Mouse (Mus musculus) thymus, postnatal 4 days (tissue): ENCODE measurements around the gene Ankrd55.
A peak's percentile ranks its signal among the peaks of the same experiment; 100 is the strongest.

Experiments
- DNase-seq: peaks from one replicate; pipeline ENCODE4 v3.0.0; 2021

Gene Ankrd55

DNA sequence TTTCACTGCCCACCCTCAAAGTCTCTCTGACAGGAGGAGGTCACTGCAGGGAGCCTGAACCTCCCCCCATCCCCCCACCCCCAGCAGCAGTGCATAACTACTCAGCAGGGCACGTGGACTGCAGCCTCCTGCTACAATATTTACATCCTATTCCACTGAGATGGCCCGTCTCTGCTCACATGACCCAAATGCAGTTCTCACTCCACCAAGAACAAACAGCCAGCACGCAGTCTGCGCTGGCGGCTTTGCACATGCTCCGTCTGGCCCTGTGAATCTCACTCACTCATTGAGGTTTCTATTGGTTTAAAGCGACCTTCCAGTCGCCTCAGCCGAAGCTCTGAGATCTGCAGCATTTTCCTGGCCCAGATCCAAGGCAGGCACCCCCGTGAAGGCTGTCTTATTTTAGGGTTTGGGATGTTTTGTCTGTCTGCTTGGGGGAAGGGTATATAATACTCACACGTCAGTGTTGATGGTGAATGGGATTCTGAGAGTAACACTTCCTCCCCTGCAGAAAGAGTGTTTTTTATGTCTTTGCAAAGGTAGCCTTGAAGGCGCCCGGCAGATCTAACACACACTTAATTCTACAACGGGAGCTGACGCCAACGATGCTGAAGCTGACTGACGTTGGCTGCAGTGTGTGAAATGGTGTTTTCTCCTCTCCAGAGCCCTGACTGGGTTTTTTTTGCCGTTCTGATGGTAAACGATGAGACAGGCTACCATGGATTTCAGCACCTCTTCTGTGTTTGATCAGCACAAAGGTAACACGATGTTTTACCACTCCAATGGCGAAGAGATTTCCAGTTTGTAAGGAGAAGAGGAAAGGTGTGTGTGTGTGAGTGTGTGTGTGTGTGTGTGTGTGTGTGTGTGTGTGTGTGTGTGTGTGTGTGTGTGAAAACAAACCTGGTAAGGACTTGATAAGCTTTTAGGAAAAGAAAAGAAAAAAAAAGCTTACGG is at the start of gene Ankrd55:
Ankrd55 (plus strand) TSS at position 227 of the 954 bp plus-strand sequence.
- DNase-seq = peak; percentile 71

DNA sequence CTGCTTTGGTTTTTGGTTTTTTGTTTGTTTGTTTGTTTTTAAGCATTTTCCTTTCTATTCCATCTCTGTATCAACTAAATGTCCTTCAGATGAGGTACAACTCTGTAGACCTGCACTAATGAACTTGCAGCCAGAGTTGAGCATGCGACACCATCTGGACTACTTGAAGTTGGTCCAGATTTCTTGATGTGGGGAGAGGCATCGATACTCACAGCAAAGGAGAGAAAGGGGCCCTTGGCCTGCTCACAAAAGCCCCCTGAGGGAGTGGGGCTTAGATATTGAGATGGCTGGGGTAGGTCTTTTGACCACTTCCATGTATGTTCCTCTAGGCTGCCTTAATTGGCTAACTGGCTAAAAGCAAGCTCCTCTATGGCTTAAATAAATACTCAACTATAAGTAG is 49.0 kb upstream of the Ankrd55 start:
- DNase-seq = no peak

DNA sequence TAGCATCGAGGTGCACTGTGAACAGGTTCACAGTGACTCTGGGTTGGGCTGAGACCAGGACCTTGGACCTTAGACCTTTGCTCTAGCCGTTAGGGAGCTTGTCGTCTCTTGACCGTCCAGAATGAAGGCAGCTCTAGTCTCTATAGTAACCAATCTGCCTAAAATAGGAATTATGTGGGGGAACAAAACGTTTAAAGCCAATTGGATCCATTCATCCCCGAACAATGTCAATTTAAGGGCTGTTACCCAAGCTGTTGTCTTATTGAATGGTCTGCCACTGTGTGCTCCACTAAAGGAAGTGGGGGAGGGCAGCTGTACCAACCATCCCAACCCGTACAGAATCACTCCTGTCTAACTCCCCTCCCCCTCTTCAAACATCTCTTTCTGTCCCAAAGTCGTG is 46.8 kb upstream of the Ankrd55 start:
- no peak for DNase-seq

DNA sequence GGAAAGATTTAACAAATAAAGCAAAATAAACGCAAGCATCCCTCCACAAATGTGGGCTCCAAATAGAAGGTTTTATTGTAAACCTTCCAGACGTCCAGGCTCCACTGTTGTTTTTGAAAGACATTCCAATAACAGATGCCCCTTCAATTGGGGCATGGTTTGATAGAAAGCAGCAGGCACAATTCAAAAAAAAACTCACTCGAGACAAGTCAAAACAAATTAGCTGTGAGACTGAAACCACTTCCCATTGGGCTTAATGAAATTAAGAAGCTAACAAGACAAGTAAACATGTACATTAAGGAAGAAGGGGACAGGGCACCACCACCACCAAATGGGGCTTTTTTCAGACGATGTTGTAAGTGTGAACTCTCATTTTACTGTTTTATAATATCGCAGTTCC is 43.1 kb upstream of the Ankrd55 start:
- no peak for DNase-seq

DNA sequence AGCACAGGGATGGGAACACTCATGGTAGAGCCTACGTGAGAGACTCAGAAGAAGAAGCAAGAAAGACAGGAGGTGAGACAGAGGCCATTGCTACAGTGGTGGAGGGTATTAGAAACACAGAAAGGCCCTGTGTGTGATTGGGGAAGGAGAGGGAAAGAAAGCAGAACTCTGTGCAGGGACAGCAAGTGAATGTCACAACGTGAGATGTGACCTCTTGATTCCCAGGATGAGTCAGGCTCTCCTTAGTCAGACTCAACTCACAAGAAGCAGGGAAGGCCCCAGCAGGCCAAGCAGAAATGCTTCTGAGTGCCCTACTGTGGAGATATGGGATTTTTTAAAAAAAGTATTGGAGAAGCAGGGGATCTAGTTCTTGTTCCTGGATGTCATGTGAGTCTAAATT is 36.8 kb upstream of the Ankrd55 start:
- no peak for DNase-seq

DNA sequence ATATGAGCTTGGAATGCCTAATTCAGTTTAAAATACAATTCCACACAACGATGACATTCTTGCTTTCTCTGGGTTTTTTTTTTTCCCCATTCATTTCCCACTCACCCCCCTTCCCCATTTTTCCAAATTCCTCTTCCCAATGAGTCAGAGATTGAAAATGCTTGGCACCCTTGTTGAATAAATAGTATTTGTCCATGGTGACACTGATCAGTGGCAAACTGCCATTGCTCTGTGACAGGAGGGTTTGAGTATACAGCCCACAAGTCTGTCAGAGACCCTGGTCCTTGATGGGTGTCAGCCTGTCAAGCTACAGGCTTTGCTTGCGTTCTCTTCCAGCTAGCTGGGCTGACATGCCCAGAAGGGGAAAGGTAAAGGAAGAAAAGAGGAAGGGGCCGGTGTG is 36.2 kb upstream of the Ankrd55 start:
- no peak for DNase-seq

DNA sequence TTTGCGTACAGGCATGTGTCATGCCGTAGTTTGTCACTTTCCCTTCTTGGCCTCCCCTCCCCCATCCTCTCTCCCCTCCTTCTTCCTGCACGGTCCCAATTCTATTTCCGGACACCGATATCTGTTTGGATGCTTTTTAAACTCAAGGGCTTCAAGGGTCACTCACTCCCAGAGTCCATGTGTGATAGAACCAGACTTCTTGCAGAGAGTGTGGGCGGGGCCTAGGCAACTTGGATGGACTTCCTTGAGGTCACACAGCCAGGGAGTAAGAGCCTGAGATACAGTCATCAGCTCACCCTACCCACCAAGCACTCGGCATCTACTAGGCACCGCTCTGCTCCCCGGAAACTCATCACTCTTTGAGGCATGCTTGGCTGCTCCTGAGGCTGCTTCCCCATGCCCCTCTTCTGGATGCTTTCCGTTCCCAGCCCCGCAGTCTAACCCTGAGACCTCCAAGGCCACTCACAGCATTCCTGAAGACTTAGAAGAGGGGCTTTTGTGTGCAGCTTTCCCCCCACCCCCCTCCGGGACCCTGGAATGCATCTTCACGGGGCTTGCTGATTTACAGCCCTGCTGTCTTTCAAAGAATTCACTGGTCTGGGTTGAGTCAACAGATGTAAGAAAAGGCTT is 35.1 kb upstream of the Ankrd55 start:
- no peak for DNase-seq

DNA sequence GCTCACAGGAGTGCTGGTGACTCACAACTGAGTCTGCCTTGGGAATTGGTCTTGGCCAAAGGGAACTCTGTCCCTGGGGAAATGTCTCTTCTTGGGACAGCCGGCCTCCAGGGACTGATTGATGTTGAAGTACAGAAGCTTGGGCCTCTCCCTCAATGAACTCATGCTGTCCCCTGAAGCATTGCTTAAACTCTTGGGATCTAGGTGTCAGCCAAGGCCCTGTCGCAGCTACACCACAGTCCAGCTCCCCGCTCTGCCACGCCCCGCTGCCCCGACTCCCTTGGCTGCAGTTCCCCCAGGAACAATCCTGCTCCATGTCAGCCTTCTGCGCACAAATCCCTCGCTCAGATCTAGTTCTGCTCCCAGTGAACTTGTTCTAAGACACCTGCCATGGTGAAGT is 34.1 kb upstream of the Ankrd55 start:
- no peak for DNase-seq

DNA sequence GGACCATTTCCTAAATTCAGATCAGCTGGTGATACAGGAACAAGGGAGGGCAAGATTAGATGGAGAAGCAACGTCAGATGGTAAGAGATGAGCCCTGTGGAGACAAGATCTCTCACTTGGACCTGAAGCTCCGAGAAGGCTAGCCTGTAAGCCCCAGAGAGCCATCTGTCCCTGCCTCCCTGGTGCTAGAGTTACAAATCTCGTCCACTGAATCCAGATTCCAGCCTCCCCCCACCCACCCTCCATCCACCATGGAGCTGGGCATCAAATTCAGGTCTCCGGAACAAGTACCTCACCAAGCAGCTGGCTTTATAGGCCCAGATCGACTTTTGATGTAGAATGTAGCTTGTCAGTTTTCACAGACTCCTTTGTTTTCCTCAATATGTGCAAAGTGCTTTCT is 32.4 kb upstream of the Ankrd55 start:
- no peak for DNase-seq

DNA sequence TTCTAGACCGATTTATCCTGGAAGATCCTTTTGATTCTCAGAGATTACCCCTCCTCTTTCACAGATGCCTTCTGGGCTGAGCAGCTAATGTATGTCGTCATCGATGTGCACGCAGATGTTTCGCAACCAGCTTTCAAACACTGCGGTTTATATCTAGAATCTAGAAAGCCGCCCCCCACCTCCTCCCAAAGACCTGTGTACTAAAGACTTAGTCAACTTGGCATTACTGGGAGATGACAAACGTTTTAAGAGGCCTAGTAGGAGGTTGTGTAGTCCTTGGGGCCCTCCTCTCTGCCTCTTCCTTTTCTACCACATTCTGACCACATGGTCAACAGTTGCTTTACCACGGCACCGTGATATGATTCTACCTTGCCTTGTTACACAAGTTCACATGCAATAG is 29.8 kb upstream of the Ankrd55 start:
- peak; percentile 52 for DNase-seq

DNA sequence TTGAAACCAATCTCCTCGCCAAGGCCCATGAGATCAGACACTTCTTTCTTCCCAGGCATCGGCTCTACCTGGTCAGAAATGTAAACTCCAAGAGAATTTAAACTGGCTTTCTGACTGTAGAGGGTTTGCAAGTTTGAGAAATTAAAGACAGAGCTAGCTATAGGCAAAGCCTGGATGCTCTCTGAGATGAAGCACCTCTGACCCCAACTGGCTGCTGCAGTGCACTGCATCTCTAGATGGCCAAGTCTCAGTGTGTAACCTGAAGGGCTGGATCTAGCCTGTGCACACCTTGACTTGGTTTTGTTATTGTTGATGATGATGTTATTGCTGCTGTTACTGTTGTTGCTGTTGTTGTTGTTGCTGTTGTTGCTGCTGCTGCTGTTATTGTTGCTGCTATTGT is 28.9 kb upstream of the Ankrd55 start:
- DNase-seq = peak; percentile 83

DNA sequence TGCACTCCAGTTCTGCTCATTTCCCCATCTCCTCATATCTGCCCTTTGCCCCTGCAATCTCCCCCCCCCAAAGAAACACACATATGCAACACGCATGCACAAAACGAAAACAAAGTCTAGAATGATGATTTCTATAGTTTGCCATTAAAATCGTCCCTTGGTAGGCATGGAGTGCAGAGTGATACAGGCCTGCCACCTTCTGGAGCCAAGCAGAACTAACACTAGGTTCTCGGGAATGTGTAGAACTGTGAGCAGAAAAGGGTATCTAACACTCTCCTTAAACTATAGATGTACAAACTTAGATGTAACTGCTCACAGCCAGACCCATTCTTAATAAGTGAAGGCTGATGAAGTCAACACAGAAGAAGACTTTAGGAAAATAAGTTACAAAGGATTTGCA is 23.6 kb upstream of the Ankrd55 start:
- DNase-seq = peak; percentile 69

DNA sequence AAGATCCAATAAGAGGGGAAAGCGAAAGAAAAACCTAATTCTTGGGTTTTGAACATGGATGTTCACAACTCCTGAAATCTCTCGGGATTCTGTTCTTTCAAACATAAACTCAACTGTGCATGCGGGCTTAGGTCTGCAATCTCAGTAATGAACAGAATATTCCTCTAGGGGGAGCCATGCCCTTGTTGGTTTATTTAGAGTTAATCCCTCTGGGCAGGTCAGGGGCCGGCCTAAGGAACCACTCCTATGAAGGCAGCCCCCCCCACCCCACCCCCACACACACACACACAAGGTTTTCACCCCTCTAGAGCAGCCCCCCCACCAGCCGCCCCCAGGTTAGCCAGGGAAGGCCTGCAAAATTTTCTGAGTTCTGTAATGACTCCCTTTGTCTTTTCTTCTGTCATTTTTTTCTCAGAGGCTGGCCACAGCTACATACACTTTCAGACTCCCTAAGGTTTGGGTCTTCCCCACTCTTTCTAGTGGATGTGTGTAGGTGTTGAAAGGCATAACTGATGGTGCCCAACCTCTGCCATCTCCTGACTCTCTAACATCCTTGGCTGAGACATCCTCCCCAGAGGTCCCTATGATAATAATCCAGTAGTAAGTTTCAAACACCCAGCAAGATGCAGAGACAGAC is 16.2 kb upstream of the Ankrd55 start:
- peak; percentile 41 for DNase-seq

DNA sequence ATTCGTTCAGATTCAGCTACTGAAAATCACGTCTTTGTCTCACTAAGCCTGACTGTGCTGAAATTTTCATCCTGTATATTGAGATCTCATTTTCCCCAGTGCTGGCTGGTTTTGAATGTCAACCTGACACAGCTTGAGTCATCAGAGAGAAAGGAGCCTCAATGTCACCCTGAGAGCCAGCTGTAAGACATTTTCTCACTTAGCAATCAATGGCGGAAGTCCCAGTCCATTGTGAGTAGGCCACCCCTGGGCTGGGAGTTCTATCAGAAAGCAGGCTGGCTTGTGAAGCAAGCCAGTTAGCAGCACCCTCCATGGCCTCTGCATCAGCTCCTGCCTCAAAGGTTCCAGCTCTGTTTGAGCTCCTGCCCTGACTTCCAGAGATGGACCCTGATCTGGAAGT is 13.6 kb upstream of the Ankrd55 start:
- no peak for DNase-seq

DNA sequence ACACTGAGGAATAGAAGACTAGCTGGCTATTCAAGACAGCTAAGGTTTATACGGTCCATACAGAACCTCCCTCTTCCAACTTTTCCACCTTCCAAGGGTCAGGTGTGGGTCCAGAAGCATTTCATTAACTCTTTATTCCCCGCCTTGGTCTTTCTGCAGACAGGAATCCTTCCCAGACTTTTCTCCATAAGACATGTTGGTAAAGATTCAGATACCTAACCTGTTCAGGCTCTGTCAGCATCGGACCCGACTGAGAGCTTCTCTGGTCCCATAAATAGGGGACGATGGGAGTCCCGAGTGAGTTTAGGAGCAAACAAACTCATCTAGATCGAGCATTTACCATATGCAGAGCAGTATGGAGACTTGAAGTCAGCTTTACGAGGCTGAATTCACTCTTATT is 12.3 kb upstream of the Ankrd55 start:
- DNase-seq = no peak

DNA sequence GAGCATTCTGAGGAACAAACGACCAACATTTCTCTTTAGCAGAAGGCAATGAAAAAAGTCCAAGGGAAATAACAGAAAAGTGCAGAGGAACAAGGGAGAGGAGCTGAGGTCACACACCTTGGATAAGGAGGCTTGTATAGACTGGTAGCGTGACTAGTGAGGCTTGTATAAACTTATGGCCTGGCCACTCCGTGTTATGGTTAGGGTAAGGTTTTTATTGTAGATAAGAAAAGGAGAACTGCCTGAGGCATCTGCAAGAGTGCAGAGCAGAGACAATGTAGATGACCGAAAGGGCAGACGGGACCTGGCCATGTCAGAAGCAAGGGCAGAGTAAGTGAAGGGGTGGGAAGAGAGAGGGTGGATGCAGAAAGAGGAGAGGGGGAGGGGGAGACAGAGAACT is 10.7 kb upstream of the Ankrd55 start:
- DNase-seq = no peak

DNA sequence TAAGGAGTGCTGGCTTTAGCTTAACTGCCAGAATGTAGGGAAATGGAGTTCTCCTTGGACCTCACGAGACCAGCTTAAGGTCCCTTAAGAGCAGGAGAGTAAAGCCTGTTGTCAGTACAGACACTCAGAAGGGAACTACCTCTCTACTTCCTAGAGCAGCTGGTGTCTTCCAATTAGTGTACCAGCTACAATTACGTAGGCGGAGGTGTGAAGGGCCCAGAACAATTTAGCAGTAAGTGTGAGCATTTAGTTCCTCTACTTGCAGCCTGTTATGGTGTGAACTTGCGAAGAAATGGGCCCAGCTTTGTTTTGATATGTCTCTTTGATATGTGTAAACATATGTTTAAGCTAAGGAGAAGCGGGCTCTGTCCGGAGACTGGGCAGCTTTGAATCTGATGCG is 10.0 kb upstream of the Ankrd55 start:
- no peak for DNase-seq

DNA sequence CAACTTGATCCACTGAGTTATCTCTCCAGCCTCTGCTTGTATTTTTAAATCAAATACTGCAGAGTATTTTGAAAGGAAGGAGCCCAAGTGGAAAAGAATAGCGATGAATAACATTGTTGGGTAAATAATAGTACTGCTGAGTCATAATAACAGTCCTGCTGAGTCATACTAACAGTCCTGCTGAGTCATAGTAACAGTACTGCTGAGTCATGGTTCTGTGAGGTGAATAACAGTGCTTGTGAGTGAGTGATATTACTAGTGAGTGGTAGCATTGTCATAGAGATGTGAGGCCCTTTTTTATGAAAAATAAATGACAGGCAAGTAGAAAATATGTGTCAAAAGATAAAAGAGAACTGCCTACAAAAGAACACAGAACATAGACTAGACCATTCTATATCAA is 1.1 kb upstream of the Ankrd55 start:
- no peak for DNase-seq

DNA sequence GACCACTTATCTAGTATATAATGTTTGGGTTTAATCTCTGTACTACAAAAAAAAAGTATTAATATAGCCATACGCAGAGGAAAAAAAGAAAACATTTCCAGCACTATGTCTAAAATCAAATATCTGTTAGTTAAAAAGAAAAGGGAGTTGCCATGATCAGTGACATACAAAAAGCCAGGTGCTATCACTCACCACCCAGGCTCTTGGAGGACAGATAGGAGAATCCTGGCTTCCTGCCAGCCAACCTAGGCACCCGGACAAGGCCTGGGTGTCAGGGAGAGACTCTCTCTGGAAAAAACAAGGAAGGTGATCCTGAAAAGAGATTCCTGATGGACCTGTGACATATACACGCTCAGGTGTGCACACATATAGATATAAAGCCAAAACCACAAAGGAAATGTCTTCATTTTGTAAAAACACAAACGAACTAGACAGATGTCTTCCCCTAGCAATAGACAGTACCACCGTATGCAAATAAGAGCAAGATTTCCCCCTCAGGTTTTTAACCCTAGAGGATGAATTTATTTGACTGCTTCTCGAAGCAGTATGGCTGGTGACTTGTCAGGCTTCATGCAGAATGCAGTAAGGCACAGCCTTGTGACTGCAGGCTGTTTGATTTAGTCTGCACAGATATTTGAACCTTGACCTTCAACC is 553 bp upstream of the Ankrd55 start:
- DNase-seq = peak; percentile 48

DNA sequence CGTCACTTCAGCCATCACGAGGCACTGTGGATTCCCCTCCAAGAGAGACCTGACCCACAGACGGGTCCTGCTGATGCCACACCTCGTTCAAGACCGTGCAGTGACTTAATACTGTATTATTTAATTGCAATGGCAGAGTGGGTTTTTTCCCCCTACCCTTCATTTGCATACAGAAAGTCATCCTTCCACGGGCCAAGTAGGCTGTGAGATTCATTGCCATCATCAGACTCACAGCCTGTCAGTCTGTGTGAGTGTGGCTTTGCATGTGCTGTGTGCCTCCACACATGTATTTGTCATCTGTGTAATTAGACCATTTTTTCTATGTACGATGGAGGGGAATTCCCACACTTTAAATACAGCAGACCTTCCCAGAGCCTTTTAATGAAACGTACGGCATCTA is 1.1 kb downstream of the Ankrd55 start:
- DNase-seq = no peak

DNA sequence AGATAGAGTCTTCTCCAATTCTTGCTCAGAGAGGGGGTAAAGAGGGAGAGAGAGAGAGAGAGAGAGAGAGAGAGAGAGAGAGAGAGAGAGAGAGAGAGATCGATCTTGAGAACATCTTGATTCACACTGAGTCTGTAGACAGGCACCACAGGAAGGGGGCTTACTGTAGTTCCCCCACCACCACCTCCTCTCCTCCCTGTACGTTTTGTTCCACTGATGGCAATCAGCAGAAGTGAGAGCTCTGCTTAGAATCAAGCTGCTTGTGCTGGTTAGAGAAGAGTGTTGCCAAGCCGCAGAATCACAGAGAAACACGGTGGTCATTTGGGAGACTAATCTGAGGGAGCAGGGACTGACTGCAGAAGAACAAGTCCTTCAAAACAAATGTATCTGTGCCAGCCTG is 1.7 kb downstream of the Ankrd55 start:
- no peak for DNase-seq

DNA sequence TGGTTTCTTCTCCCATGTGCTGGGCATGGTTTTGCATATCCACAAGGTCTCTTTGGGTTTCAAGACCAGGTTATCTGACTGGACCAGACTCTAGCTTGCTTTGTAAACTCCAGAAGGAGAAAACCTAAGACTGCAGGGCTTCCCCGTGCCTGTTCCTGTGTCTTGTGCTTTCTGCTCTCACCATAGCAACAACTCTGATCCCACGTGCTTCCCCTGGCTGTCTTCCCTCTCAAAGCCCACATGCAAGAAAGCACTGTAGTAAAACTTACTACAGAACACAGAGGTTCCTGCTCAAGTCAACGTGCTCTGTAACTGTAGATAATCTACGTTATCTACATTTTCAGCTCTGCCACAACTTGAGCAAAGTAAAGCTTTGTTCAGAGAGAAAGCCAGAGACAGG is 4.2 kb downstream of the Ankrd55 start:
- peak; percentile 40 for DNase-seq

DNA sequence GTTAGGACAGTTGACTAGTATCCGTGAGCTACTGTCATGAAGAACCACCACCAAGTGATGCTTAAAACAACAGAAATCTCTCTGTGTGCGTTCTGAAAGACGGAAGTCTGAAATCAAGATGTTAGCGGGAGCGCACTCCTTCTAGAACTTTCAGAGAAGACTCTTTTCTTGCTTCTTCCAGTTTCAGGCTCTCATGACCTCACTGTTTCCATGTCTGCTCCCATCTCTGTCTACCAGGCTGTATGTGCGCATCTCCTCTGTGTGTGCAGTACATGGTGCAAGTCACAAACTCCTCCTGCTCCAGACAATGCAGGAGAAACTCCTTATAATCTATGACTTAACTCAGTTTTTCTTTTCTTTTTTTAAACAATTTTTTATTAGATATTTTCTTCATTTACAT is 4.8 kb downstream of the Ankrd55 start:
- DNase-seq = no peak

DNA sequence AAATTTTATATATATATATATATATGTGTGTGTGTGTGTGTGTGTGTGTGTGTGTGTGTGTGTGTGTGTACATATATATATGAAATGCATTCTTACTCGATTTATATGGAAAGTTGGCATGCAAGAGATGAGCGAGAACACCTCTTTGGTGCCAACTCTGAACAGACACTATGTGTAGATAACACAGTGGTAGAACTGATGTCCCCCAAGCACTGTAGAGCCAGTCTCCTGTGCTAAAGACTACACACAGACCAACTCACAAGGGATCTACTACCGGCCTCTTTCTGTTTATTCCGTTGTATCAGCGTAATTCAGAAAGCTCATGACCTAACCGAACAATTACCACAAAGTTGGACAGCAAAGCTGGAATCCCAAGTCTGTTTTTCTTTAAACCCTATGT is 6.2 kb downstream of the Ankrd55 start:
- no peak for DNase-seq
